Mouse (Mus musculus) Patski (cell line): Measurements from ENCODE around the gene Kif18b. TPM values are rescaled to one million over a fixed set of nuclear protein-coding genes. Genes with fewer than 3 reads are reported as not detected.
A peak's percentile ranks its signal among the peaks of the same experiment; 100 is the strongest.

ENCODE experiments used
- ATAC-seq: fragments of 100-300 bp; one replicate; pipeline ENCODE4 v1.8.0; 2021
- CTCF ChIA-PET: fragments of 350-600 bp; sonication (Branson Sonifier 250); formaldehyde crosslinking; loops from one replicate; lab custom pipeline; 2022; ENCODE audit warnings: inconsistent platforms; lab: Charles Lee
- POLR2A ChIA-PET: fragments of 350-600 bp; sonication (Branson Sonifier 250); formaldehyde crosslinking; loops from one replicate; lab custom pipeline; 2022; ENCODE audit warnings: antibody characterized with exemption, inconsistent platforms; lab: Charles Lee
- DNase-seq: peaks from one replicate; pipeline ENCODE4 v3.0.0-alpha.2; 2011; ENCODE audit warnings: low read depth, low spot score
- H3K27me3 ChIP-seq: fragments of 371-371 bp; one replicate; pipeline ENCODE4 v1.5.1; 2021
- CTCF ChIP-seq: fragments of 100-300 bp; IDR thresholded peaks from one replicate; pipeline ENCODE4 v1.5.1; 2021
- in situ Hi-C: fragments of 300-500 bp; cut with MboI; formaldehyde crosslinking; loops from 3 replicates; pipeline ENCODE4 v1.11.1; 2018; ENCODE audit warnings: low pct_unique_long_range_greater_than_20kb, mixed read lengths
- polyA plus RNA-seq: library from polyadenylated mRNA; unstranded; gene quantifications from one replicate; pipeline ENCODE4 v1.2.3, GENCODE M21; 2021

Kif18b gene
- polyA plus RNA-seq, 1 experiment from 2014 or later: 13.4 TPM

DNA sequence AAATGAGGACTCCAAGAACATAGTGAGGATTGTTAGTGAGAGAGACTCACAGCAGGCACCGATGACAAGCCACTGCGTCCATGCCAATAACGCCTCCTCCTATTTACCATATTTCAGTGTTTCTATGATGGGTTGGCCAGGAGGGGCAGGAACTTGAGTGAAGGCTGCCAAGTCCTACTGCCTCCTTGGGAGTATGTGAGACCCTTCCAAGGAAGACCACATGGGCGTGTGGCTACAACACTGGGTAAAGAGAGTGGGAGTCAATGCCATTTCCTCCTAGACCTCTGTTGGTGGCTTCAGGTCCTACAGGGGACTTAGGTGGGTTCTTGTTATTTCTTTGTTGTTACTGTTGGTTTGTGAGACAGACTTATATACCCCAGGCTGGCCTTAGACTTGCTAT is 23.7 kb downstream of the Kif18b start:
- H3K27me3 ChIP-seq: no peaks in the 10 kb centered on the region
- DNase-seq (no peak), ATAC-seq (no peak)
- POLR2A ChIA-PET: interaction anchor here (0.6 kb wide), 1 partner anchor 109 kb away, joined by 3 read pairs; no protein-coding TSS in a partner anchor
- CTCF ChIA-PET: interaction anchor here (0.9 to 3.4 kb wide), 10 partner anchors 8 to 153 kb away, joined by 3 to 30 read pairs (median 4); partner anchors contain the start of gene Kif18b
- no peak for TF ChIP-seq CTCF
- in situ Hi-C loops: no loop called here

DNA sequence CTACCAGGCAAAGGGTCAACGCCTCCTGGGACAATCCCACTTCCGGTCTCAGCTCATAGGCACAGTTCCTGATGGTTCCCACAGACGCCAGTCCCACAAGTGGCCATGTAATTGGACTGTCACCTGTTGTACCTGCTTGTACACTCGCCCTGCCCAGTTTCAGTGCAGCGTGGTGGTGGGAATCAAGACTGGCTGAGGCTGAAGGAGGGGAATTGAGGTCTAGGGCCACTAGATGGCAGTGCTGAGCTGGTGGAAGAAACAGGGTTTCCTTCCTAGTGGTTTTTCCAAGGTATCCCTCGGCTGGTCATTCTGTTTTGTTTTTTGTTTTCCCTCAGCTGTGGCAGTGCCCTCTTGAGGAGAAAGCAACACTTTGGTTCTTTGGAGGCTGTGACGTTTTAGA is 24.2 kb downstream of the Kif18b start, which contains the start of gene Gfap:
Gfap (minus strand) TSS at position 150 of the 400 bp plus-strand sequence.
- peak; percentile 94 for TF ChIP-seq CTCF
- ATAC-seq (peak; percentile 41), DNase-seq (no peak)
- no peaks in the 10 kb centered on the region for H3K27me3 ChIP-seq
- POLR2A ChIA-PET: no interaction called here
- in situ Hi-C loops: no loop called here
- CTCF ChIA-PET: interaction anchor here (0.9 to 3.4 kb wide), 10 partner anchors 9 to 154 kb away, joined by 3 to 30 read pairs (median 4); partner anchors contain the start of gene Kif18b

DNA sequence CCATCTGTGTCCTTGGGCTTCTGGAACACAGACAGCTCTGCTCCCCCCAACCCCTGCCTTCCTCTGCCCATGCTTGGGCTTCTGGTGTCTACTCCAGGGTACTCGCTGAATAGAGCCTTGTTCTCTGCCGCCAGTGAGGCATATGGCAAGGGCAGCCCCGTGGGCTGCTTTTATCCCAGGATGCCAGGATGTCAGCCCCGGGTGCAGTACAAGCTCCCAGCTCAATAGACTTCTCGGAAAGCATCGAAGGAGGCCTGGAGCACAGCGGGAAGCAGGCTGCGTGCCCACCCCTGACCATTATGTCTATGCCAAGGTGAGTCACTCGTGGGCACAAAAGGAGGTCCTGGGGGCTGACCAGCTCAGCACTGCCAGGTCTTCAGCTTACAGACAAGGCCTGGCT is 26.5 kb downstream of the Kif18b start:
- in situ Hi-C loops: loop anchor here (5.0 kb wide), 2 partner anchors 94 to 154 kb away; no protein-coding TSS in a partner anchor
- ChIA-PET CTCF (interaction anchor here (1.3 kb wide), 1 partner anchor 95 kb away, joined by 4 read pairs; no protein-coding TSS in a partner anchor), POLR2A (interaction anchor here (0.6 to 0.7 kb wide), 2 partner anchors 9 to 32 kb away, joined by 3 to 4 read pairs; no protein-coding TSS in a partner anchor)
- DNase-seq: no peak
- H3K27me3 ChIP-seq: no peaks in the 10 kb centered on the region
- TF ChIP-seq CTCF: no peak
- no peak for ATAC-seq

DNA sequence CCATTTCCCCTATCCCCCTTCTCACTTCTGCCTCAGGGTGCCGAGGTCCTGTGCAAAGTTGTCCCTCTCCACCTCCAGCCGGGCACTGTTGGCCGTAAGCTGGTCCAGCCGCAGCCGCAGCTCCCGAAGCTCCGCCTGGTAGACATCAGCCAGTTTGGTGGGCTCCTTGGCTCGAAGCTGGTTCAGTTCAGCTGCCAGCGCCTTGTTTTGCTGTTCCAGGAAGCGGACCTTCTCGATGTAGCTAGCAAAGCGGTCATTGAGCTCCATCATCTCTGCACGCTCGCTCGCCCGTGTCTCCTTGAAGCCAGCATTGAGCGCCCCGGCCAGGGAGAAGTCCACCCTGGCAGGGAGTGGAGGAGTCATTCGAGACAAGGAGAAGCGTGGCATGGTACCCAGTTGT is 28.3 kb downstream of the Kif18b start:
- DNase-seq: no peak
- in situ Hi-C loops: loop anchor here (5.0 kb wide), 2 partner anchors 96 to 156 kb away; no protein-coding TSS in a partner anchor
- H3K27me3 ChIP-seq: no peaks in the 10 kb centered on the region
- ATAC-seq: no peak
- ChIA-PET POLR2A (no interaction called here), CTCF (interaction anchor here (1.1 kb wide), 1 partner anchor 158 kb away, joined by 3 read pairs; no protein-coding TSS in a partner anchor)
- no peak for TF ChIP-seq CTCF

DNA sequence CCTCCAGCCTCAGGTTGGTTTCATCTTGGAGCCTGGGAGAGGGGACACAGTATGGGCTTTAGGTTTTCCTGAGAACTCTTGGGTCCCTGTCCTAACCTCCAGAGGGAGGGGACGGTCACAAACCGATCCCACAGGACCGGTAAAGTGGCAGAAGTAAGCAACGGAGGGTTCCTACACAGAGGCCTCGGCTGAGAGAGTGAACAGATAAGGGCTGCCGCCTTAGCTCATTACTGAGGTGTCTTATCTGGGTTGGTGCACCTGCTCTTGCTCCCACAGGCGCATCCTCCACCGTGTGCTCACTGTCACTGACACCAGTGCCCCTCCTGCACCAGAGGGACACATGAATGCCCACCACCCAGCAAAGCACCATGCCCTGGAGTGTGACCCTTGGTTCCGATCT is 29.1 kb downstream of the Kif18b start:
- no peaks in the 10 kb centered on the region for H3K27me3 ChIP-seq
- no peak for ATAC-seq
- in situ Hi-C loops: loop anchor here (5.0 kb wide), 2 partner anchors 97 to 157 kb away; no protein-coding TSS in a partner anchor

DNA sequence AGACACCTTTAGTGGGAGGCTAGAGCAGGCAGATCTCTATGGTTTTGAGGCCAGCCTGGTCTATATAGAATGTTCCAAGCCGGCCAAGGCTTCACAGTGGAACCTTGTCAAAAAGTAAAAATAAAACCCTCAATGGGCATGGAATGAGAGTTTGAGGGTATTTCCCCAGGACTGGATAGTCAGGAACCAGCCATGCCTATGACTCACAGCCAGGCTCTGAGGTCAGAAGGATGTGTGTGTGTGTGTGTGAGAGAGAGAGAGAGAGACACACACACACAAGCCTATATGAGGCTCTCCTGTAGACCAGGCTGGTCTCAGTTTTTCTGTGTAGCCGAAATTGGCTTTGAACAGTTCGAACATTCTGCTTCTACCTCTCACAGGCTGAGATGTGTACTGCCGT is 30.2 kb downstream of the Kif18b start:
- in situ Hi-C loops: loop anchor here (5.0 kb wide), 2 partner anchors 98 to 158 kb away; no protein-coding TSS in a partner anchor
- TF ChIP-seq CTCF: no peak
- H3K27me3 ChIP-seq: no peaks in the 10 kb centered on the region
- ATAC-seq: no peak
- ChIA-PET CTCF (interaction anchor here (1.0 to 1.6 kb wide), 2 partner anchors 98 to 166 kb away, joined by 4 read pairs; no protein-coding TSS in a partner anchor), POLR2A (no interaction called here)
- no peak for DNase-seq

More for the DNA sequence above, 29.1 kb downstream of the Kif18b start:
- no peak for DNase-seq
- no peak for TF ChIP-seq CTCF
- ChIA-PET POLR2A (no interaction called here), CTCF (interaction anchor here (1.1 to 1.6 kb wide), 2 partner anchors 97 to 159 kb away, joined by 3 to 4 read pairs; no protein-coding TSS in a partner anchor)

DNA sequence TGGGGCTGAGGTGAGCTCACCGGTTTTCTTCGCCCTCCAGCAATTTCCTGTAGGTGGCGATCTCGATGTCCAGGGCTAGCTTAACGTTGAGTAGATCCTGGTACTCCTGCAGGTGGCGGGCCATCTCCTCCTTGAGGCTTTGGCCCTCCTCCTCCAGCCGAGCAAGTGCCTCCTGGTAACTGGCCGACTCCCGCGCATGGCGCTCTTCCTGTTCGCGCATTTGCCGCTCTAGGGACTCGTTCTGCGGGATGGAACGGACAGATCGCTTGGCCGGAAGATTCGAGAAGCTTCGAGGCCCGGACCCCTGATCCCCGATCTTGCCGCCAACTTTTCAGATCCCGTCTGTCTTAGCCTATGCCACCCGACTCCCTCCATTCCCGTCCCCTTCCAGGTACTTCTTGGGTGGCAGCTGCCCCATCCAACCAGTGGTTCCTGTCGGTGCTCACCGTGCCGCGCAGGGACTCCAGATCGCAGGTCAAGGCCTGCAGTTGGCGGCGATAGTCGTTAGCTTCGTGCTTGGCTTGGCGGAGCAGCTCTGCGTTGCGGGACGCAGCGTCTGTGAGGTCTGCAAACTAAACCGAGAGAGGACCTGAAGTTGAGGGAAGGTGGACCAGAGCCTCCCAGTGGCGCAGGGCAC is 31.8 kb downstream of the Kif18b start:
- H3K27me3 ChIP-seq: no peaks in the 10 kb centered on the region
- no peak for TF ChIP-seq CTCF
- CTCF ChIA-PET: no interaction called here
- DNase-seq (no peak), ATAC-seq (no peak)
- in situ Hi-C loops: no loop called here
- POLR2A ChIA-PET: no interaction called here

DNA sequence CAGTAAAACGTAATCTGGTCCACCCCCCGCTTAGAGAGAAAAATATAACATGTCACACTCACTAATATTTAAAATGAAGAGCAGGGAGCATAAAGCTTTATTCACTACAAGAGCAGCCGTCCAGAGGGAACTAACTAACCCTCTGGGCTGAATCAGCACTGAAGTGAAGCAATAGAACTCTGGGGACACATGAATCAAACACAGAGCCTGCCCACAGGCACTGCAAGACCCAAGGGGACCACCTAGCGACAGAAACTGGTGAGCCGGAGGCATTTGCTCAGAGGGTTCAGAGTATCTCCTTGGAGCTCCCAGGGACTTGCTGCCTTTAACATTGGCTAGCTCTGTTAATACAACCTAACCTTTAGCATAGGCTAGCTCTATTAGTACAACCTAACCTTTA is 34.8 kb downstream of the Kif18b start:
- in situ Hi-C loops: no loop called here
- DNase-seq: no peak
- ChIA-PET POLR2A (interaction anchor here (0.8 kb wide), 1 partner anchor 9 kb away, joined by 3 read pairs; no protein-coding TSS in a partner anchor), CTCF (interaction anchor here (1.2 to 2.0 kb wide), 2 partner anchors 8 to 11 kb away, joined by 3 to 7 read pairs; partner anchors contain the start of genes Ccdc103 and Gfap)
- TF ChIP-seq CTCF: no peak
- ATAC-seq: no peak
- H3K27me3 ChIP-seq: no peaks in the 10 kb centered on the region

DNA sequence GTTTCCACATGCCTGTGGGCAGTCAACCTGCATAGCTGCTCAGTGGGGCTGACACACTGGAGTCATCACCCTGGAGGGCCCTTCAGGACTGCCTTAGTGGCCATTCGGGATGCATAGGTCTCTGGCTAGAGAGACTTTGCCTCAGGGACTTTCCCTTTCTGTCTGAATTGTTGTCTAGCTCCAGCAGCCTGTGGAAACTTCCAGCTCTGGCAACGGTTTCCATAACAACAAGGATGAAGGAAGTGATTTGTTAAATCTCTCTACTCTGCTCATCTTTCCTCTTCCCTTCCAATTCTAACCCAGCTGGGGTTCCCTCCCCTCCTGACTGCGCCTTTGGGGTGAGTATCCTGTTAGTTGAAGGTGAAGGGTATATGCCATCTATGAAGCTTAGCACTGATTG is 36.8 kb downstream of the Kif18b start:
- peak; percentile 75 for DNase-seq
- ChIA-PET CTCF (no interaction called here), POLR2A (no interaction called here)
- ATAC-seq: peak; percentile 78
- no peaks in the 10 kb centered on the region for H3K27me3 ChIP-seq
- TF ChIP-seq CTCF: no peak
- in situ Hi-C loops: no loop called here

DNA sequence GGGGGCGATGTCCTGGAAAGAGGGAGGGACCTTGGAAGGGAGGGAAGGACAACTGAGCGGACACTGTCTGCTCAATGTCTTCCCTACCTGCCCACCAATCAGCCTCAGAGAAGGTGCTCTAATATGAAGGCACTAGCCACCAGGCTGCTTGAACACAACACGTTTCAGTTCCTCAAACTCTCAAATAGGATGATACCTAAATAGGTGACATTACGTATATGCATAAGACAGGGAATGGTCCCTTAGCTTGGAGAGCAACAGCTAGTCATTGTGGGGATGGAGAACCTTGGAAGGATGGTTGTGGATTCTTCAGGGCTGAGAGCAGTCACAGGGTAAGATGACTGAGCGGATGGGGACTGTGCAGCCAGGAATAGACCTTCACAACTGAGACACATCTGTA is 37.5 kb downstream of the Kif18b start:
- TF ChIP-seq CTCF: no peak
- DNase-seq (no peak), ATAC-seq (no peak)
- in situ Hi-C loops: no loop called here
- CTCF ChIA-PET: interaction anchor here (0.8 kb wide), 1 partner anchor 10 kb away, joined by 3 read pairs; no protein-coding TSS in a partner anchor
- H3K27me3 ChIP-seq: no peaks in the 10 kb centered on the region
- POLR2A ChIA-PET: no interaction called here
